24 mouse cellular contexts compared by ENCODE assay signal in genomic region chr9:14235286-14235685, GRCm38 (mm10). TPM values are rescaled to one million over a fixed set of nuclear protein-coding genes. Genes with fewer than 3 reads are reported as not detected.
DNase-seq lines count a peak whose midpoint lies in the region; ATAC-seq and TF ChIP-seq lines count a peak whose summit lies in the region.
"Had no signal": no experiment of that assay in that cellular context is flagged by ENCODE, and none has a peak within 500 bp of the region (broad histone marks: within the 10 kb centered on the region; RNA-seq: fewer than 3 reads in every experiment).

No protein-coding gene starts in this region.

- 54% methylated on average over 2 of the region's 2 CpGs for WGBS in liver, embryonic 16.5 days (ENCODE audit: insufficient replicate concordance)
- WGBS in liver, postnatal 0 days (ENCODE audit: insufficient replicate concordance), result 65% methylated on average over 2 of the region's 2 CpGs
- WGBS in stomach, embryonic 16.5 days, result 57% methylated on average over 2 of the region's 2 CpGs
- WGBS in kidney, embryonic 16.5 days, result 81% methylated on average over 2 of the region's 2 CpGs

- peak overlapping the region; percentile 30; the same call in 1 of the 2 replicates for H3K27ac ChIP-seq in liver, embryonic 16.5 days (ENCODE audit: low read length)
- H3K27ac ChIP-seq in liver, postnatal 0 days (ENCODE audit: low read depth), result 0 out of 2 replicates have a peak overlapping the region, but pooled peaks have one; percentile 22
- H3K27ac ChIP-seq in stomach, embryonic 16.5 days (ENCODE audit: low read length), result peak overlapping the region; percentile 71
- no peak overlapping the region for H3K27ac ChIP-seq in kidney, embryonic 16.5 days (ENCODE audit: low read length)
- H3K27ac ChIP-seq: forebrain, embryonic 10.5 days; gastrocnemius, adult 2 months; heart, embryonic 15.5 days; hindbrain, embryonic 14.5 days had no signal

- no peaks in the 10 kb centered on the region for H3K27me3 ChIP-seq in liver, embryonic 16.5 days (ENCODE audit: control insufficient read depth, insufficient read depth, low read depth, low read length)
- no peaks in the 10 kb centered on the region for H3K27me3 ChIP-seq in liver, postnatal 0 days (ENCODE audit: insufficient read depth, low read length)
- no peaks in the 10 kb centered on the region for H3K27me3 ChIP-seq in stomach, embryonic 16.5 days (ENCODE audit: control insufficient read depth, insufficient read depth, low read length)
- no peaks in the 10 kb centered on the region for H3K27me3 ChIP-seq in kidney, embryonic 16.5 days (ENCODE audit: insufficient read depth, low read length)
- H3K27me3 ChIP-seq: heart, embryonic 12.5 days; heart, embryonic 15.5 days had no signal

- H3K4me3 ChIP-seq in liver, embryonic 16.5 days (ENCODE audit: low read depth, low read length), result no peak overlapping the region
- H3K4me3 ChIP-seq in liver, postnatal 0 days (ENCODE audit: low read depth, low read length), result no peak overlapping the region
- no peak overlapping the region for H3K4me3 ChIP-seq in stomach, embryonic 16.5 days (replicated peaks; ENCODE audit: low read length)
- no peak overlapping the region for H3K4me3 ChIP-seq in kidney, embryonic 16.5 days (ENCODE audit: low read length)
- H3K4me3 ChIP-seq: forebrain, embryonic 10.5 days; gastrocnemius, adult 2 months; heart, embryonic 12.5 days; heart, embryonic 15.5 days had no signal

- no peaks in the 10 kb centered on the region for H3K9me3 ChIP-seq in liver, embryonic 16.5 days (replicated peaks; ENCODE audit: control insufficient read depth, low read length)
- no peaks in the 10 kb centered on the region for H3K9me3 ChIP-seq in liver, postnatal 0 days (ENCODE audit: low read length)
- H3K9me3 ChIP-seq in stomach, embryonic 16.5 days (replicated peaks; ENCODE audit: control insufficient read depth, low read length), result no peaks in the 10 kb centered on the region
- H3K9me3 ChIP-seq in kidney, embryonic 16.5 days (ENCODE audit: low read length), result no peaks in the 10 kb centered on the region
- H3K9me3 ChIP-seq: forebrain, embryonic 10.5 days; heart, embryonic 12.5 days; heart, embryonic 15.5 days had no signal

- no peak for ATAC-seq in liver, embryonic 16.5 days (ENCODE audit: low read depth)
- ATAC-seq in liver, postnatal 0 days, result peak; percentile 35; the same call in 1 of the 2 replicates
- ATAC-seq in stomach, embryonic 16.5 days (ENCODE audit: insufficient read depth, low FRiP score), result peak; percentile 19; the same call in 1 of the 2 replicates
- ATAC-seq in kidney, embryonic 16.5 days (ENCODE audit: low FRiP score, low TSS enrichment), result no peak
- ATAC-seq: activated CD4-positive, CD25-positive, alpha-beta regulatory T cell, adult 4 months; forebrain, embryonic 14.5 days; forebrain, postnatal 0 days had no signal

- TF ChIP-seq EP300 in liver, postnatal 0 days (IDR thresholded peaks at IDR 0.05; ENCODE audit: low read depth), result no peak

- no peak overlapping the region for H3K4me2 ChIP-seq in liver, embryonic 16.5 days (ENCODE audit: low read depth, low read length)
- no peak overlapping the region for H3K4me2 ChIP-seq in liver, postnatal 0 days (ENCODE audit: low read depth, low read length)
- no peak overlapping the region for H3K4me2 ChIP-seq in stomach, embryonic 16.5 days (ENCODE audit: low read depth, low read length)
- H3K4me2 ChIP-seq in kidney, embryonic 16.5 days (replicated peaks; ENCODE audit: low read depth, low read length), result no peak overlapping the region
- H3K4me2 ChIP-seq: heart, embryonic 12.5 days; heart, embryonic 15.5 days; hindbrain, embryonic 14.5 days had no signal

- H3K9ac ChIP-seq in liver, embryonic 16.5 days (ENCODE audit: low read depth, low read length), result no peak overlapping the region
- no peak overlapping the region for H3K9ac ChIP-seq in liver, postnatal 0 days (replicated peaks)
- H3K9ac ChIP-seq in stomach, embryonic 16.5 days (ENCODE audit: low read length), result no peak overlapping the region
- no peak overlapping the region for H3K9ac ChIP-seq in kidney, embryonic 16.5 days (replicated peaks; ENCODE audit: low read length)
- H3K9ac ChIP-seq: forebrain, postnatal 0 days; heart, embryonic 12.5 days; heart, embryonic 15.5 days; hindbrain, embryonic 14.5 days had no signal

- no peaks in the 10 kb centered on the region for H3K36me3 ChIP-seq in liver, embryonic 16.5 days (ENCODE audit: control insufficient read depth, insufficient read depth)
- no peaks in the 10 kb centered on the region for H3K36me3 ChIP-seq in liver, postnatal 0 days (replicated peaks; ENCODE audit: insufficient read depth, low read length)
- H3K36me3 ChIP-seq in stomach, embryonic 16.5 days (ENCODE audit: control insufficient read depth, insufficient read depth, low read length), result no peaks in the 10 kb centered on the region
- no peaks in the 10 kb centered on the region for H3K36me3 ChIP-seq in kidney, embryonic 16.5 days (ENCODE audit: insufficient read depth, low read length)
- H3K36me3 ChIP-seq: forebrain, embryonic 10.5 days; heart, embryonic 12.5 days; heart, embryonic 15.5 days had no signal

- DNase-seq in liver (no peak), 416B (ENCODE audit: low read depth) (peak; percentile 22)
- no peak for DNase-seq in liver, postnatal 0 days
- DNase-seq in gastrocnemius, adult 8-10 months (ENCODE audit: low spot score in 2 of 2), result no peak
- no peak for DNase-seq in left cerebral cortex, postnatal 25 days (ENCODE audit: low spot score in 2 of 2)
- DNase-seq: adrenal gland, postnatal 25 days; cerebellum, adult 11-12 months; cerebellum, adult 9-10 months; cerebellum, postnatal 14 days; forebrain, postnatal 0 days; gastrocnemius, adult 2 months; gastrocnemius, postnatal 25 days; heart, adult 18-20 months; heart, postnatal 10 days; heart, postnatal 36 days had no signal

- intact Hi-C loops in left cerebral cortex, postnatal 25 days (cut with DNase I), result no loop called here

- TF ChIP-seq CTCF in liver, postnatal 0 days (IDR thresholded peaks at IDR 0.05; ENCODE audit: low read depth), result no peak

- H3K4me1 ChIP-seq in liver, embryonic 16.5 days (ENCODE audit: control insufficient read depth, low read depth, low read length), result no peaks in the 10 kb centered on the region; the same call in 1 of the 2 replicates
- H3K4me1 ChIP-seq in liver, postnatal 0 days (ENCODE audit: insufficient read depth), result peaks cover 12% of the 10 kb centered on the region
- peaks cover 10% of the 10 kb centered on the region for H3K4me1 ChIP-seq in stomach, embryonic 16.5 days (ENCODE audit: control insufficient read depth, insufficient read depth, low read length)
- peaks cover 15% of the 10 kb centered on the region for H3K4me1 ChIP-seq in kidney, embryonic 16.5 days (ENCODE audit: insufficient read depth, low read length)

RNA-seq across cellular contexts. Expression of gene Sesn3, which starts 39.6 kb away (rescaled TPM):
- 1.5 and 1.8 TPM in 2 replicates for polyA plus RNA-seq in liver, embryonic 16.5 days (2015; fragmentation: Nextera tagmentation; extraction: Ambion mirVana)
- 3.4 and 3.7 TPM in 2 replicates for polyA plus RNA-seq in liver, postnatal 0 days (2015; fragmentation: Nextera tagmentation; extraction: Ambion mirVana)
- polyA plus RNA-seq in stomach, embryonic 16.5 days (2015; fragmentation: Nextera tagmentation; extraction: Ambion mirVana), result 10.6 and 12.0 TPM in 2 replicates
- total RNA-seq in gastrocnemius, adult 8-10 months (2022), result 10 to 100 TPM; 13.9 to 20.4 (median 18.7) TPM
- 100 to 1,000 TPM; 106 to 116 TPM for total RNA-seq in left cerebral cortex, postnatal 25 days (2021)
- 16.9 and 19.2 TPM in 2 replicates for polyA plus RNA-seq in kidney, embryonic 16.5 days (2015; fragmentation: Nextera tagmentation; extraction: Ambion mirVana)

Comparison
In these comparisons a context has a peak if more than half of its experiments do, and no peak if none do; other contexts are left out.
1. ATAC-seq: peak in liver, postnatal 0 days (single experiment) and stomach, embryonic 16.5 days (single experiment); none in liver, embryonic 16.5 days (single experiment) and kidney, embryonic 16.5 days (single experiment).